ENCODE assay signal across 10 mouse cellular contexts in the genomic region with DNA sequence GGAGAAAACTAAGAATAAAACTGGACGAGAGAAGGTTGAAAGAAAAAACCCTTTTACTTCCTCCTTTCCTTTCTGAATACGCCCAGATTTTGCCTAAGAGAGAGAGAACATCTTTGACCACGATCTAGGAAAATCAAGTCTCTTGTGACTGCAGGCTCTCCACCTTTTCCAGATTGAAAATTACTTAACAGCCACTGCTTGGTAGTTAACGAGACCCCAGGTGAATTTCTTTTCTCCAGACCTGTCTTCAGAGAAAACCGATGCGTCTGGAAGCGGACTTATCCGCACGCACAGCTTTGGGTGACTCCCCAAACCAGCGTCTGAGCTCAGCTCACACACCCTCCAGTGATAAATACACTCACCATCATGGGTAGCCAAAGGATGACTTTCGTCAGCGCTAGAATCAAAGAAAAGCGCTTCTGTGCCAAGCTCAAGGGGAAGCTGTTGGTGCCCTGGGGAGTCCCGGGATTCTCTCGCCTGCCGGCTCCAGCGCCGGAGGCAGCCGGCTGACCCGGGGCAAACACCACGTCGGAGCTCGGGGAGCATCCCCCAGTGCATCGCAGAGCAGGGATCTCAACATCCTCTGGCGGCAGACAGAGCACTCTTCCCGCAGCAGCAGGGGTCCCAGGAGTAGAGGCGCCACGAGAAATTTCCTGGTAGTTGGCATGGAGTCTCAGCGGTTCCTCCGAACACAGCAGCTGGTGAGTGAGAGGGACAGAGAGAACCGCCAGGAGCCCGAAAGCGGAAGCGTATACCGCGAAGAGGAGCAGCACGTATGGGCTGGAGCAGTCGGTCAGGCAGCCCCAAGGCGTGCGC. TPM values are rescaled to one million over a fixed set of nuclear protein-coding genes. Genes with fewer than 3 reads are reported as not detected.
DNase-seq lines count a peak whose midpoint lies in the region; ATAC-seq and TF ChIP-seq lines count a peak whose summit lies in the region.
"Had no signal": no experiment of that assay in that cellular context is flagged by ENCODE, and none has a peak within 500 bp of the region (broad histone marks: within the 10 kb centered on the region; RNA-seq: fewer than 3 reads in every experiment).

No protein-coding gene starts in this region.

- no peak overlapping the region for H3K27ac ChIP-seq in heart, embryonic 14.5 days (replicated peaks in 1 of 2; ENCODE audit: control insufficient read depth in 1 of 2, insufficient read depth in 1 of 2, low read depth in 2 of 2, low read length in 2 of 2)
- no peak overlapping the region for H3K27ac ChIP-seq in forebrain, embryonic 16.5 days (ENCODE audit: low read length)
- no peak overlapping the region for H3K27ac ChIP-seq in limb, embryonic 14.5 days (replicated peaks; ENCODE audit: low read depth, low read length)
- H3K27ac ChIP-seq: liver, embryonic 14.5 days had no signal

- no peak for ATAC-seq in heart, embryonic 14.5 days (ENCODE audit: insufficient number of reproducible peaks, insufficient read depth, low FRiP score, low read depth)
- peak; percentile 86 for ATAC-seq in forebrain, embryonic 16.5 days
- no peak for ATAC-seq in limb, embryonic 14.5 days (ENCODE audit: low FRiP score, low read depth)

- H3K4me1 ChIP-seq in heart, embryonic 14.5 days (ENCODE audit: control insufficient read depth in 2 of 2, insufficient read depth in 2 of 2, low read length in 2 of 2) = peaks cover 0 to 2% of the 10 kb centered on the region in 2 experiments; a peak in 1 of 4 replicates
- H3K4me1 ChIP-seq in forebrain, embryonic 16.5 days (replicated peaks; ENCODE audit: control insufficient read depth, insufficient read depth, low read length) = peaks cover 10% of the 10 kb centered on the region
- no peaks in the 10 kb centered on the region for H3K4me1 ChIP-seq in limb, embryonic 14.5 days (ENCODE audit: control insufficient read depth, insufficient read depth, low read length)

- no peak for DNase-seq in heart, postnatal 14 days
- peak; percentile 44 for DNase-seq in R1 (ENCODE audit: low read depth, low spot score)
- no peak for DNase-seq in limb, embryonic 14.5 days (ENCODE audit: low spot score)
- peak; percentile 57 for DNase-seq in retina, postnatal 1 day
- no peak for DNase-seq in adrenal gland, postnatal 25 days
- DNase-seq in natural killer cell, adult 2 months (ENCODE audit: low spot score in 2 of 2) = no peak

- no peaks in the 10 kb centered on the region for H3K9me3 ChIP-seq in heart, embryonic 14.5 days (ENCODE audit: control insufficient read depth, low read length)
- no peaks in the 10 kb centered on the region for H3K9me3 ChIP-seq in forebrain, embryonic 16.5 days (ENCODE audit: control insufficient read depth, low read length)
- no peaks in the 10 kb centered on the region for H3K9me3 ChIP-seq in limb, embryonic 14.5 days (ENCODE audit: control insufficient read depth, low read length)

- TF ChIP-seq POLR2A in limb, embryonic 14.5 days (IDR thresholded peaks at IDR 0.05; ENCODE audit: borderline replicate concordance, extremely low read depth, insufficient read depth, insufficient read length) = no peak

- 2% methylated on average over 40 of the region's 40 CpGs for WGBS in heart, embryonic 14.5 days
- under 1% methylated on average over 40 of the region's 40 CpGs for WGBS in forebrain, embryonic 16.5 days
- WGBS in limb, embryonic 14.5 days = 2% methylated on average over 40 of the region's 40 CpGs

- no peaks in the 10 kb centered on the region for H3K36me3 ChIP-seq in heart, embryonic 14.5 days (ENCODE audit: control insufficient read depth, insufficient read depth, low read length)
- H3K36me3 ChIP-seq in forebrain, embryonic 16.5 days (ENCODE audit: control insufficient read depth, insufficient read depth) = no peaks in the 10 kb centered on the region
- H3K36me3 ChIP-seq in limb, embryonic 14.5 days (ENCODE audit: control insufficient read depth, insufficient read depth, low read length) = no peaks in the 10 kb centered on the region

- H3K27me3 ChIP-seq in heart, embryonic 14.5 days (ENCODE audit: control insufficient read depth, insufficient read depth, low read length) = peaks cover 15% of the 10 kb centered on the region
- no peaks in the 10 kb centered on the region for H3K27me3 ChIP-seq in forebrain, embryonic 16.5 days (replicated peaks; ENCODE audit: control insufficient read depth, insufficient read depth, low read length)
- H3K27me3 ChIP-seq in limb, embryonic 14.5 days (ENCODE audit: control insufficient read depth, insufficient read depth, low read length) = peaks cover 17% of the 10 kb centered on the region; the same call in 1 of the 2 replicates

- H3K4me3 ChIP-seq in heart, embryonic 14.5 days (ENCODE audit: control insufficient read depth in 1 of 2, insufficient read depth in 1 of 2, low read depth in 1 of 2, low read length in 2 of 2) = peak overlapping the region; percentile 40 to 41
- peak overlapping the region; percentile 48 for H3K4me3 ChIP-seq in forebrain, embryonic 16.5 days (replicated peaks; ENCODE audit: low read length)
- peak overlapping the region; percentile 35 for H3K4me3 ChIP-seq in limb, embryonic 14.5 days (replicated peaks; ENCODE audit: low read length)

- intact Hi-C loops in heart, postnatal 14 days (cut with DNase I) = no loop called here

- H3K4me2 ChIP-seq in heart, embryonic 14.5 days (ENCODE audit: low read length) = peak overlapping the region; percentile 87
- peak overlapping the region; percentile 82 for H3K4me2 ChIP-seq in forebrain, embryonic 16.5 days (ENCODE audit: low read length)
- H3K4me2 ChIP-seq in limb, embryonic 14.5 days (replicated peaks; ENCODE audit: low read depth, low read length, severe bottlenecking) = peak overlapping the region; percentile 64

- H3K9ac ChIP-seq in heart, embryonic 14.5 days (ENCODE audit: low read length) = peak overlapping the region; percentile 34; the same call in 1 of the 2 replicates
- peak overlapping the region; percentile 62 for H3K9ac ChIP-seq in forebrain, embryonic 16.5 days (replicated peaks; ENCODE audit: low read depth, low read length)
- H3K9ac ChIP-seq in limb, embryonic 14.5 days (ENCODE audit: low read depth, low read length, severe bottlenecking) = peak overlapping the region; percentile 48
- H3K9ac ChIP-seq: liver, embryonic 14.5 days had no signal

RNA-seq across cellular contexts. Expression of a gene that starts 1.5 kb away (rescaled TPM):
- 0.19 TPM in 1 of 2 replicates, not detected in the other for polyA plus RNA-seq in heart, embryonic 14.5 days (2014; fragmentation: Nextera tagmentation; extraction: Ambion mirVana)
- total RNA-seq in heart, postnatal 14 days (2021) = not detected
- polyA plus RNA-seq in forebrain, embryonic 16.5 days (2015; fragmentation: Nextera tagmentation; extraction: Ambion mirVana) = 2.7 and 3.8 TPM in 2 replicates
- polyA plus RNA-seq in limb, embryonic 14.5 days (2012; rRNA removed) = 0.28 and 0.38 TPM in 2 replicates
- polyA plus RNA-seq in limb, embryonic 14.5 days (2014; fragmentation: Nextera tagmentation; extraction: Ambion mirVana) = 0.23 and 0.43 TPM in 2 replicates
- total RNA-seq in adrenal gland, postnatal 25 days (2021) = not detected in 2 replicates
- polyA plus RNA-seq: liver, embryonic 14.5 days; Patski had no signal

Comparison
In these comparisons a context has a peak if more than half of its experiments do, and no peak if none do; other contexts are left out.
1. DNase-seq: peak in R1 (single experiment) and retina, postnatal 1 day (single experiment); none in heart, postnatal 14 days (0 of 2), limb, embryonic 14.5 days (single experiment), adrenal gland, postnatal 25 days (single experiment) and natural killer cell, adult 2 months (0 of 2).
2. Peak in every context shown above with its lines, with median percentiles within 50 percentile points of each other: H3K4me2 ChIP-seq, H3K4me3 ChIP-seq and H3K9ac ChIP-seq.